Mouse (Mus musculus) heart, postnatal 0 days (tissue): ENCODE results near the gene Mapk8ip1. TPM values are rescaled to one million over a fixed set of nuclear protein-coding genes. Genes with fewer than 3 reads are reported as not detected.
A peak's percentile ranks its signal among the peaks of the same experiment; 100 is the strongest.

Experiments used
- ATAC-seq: fragments of 200-750 bp; cut with Nextera tagmentation; 2 replicates; pipeline ENCODE4 v1.8.0; 2017; ENCODE audit warnings: low read depth, moderate number of reproducible peaks, moderate library complexity; ENCODE audit not compliant: insufficient read depth
- DNase-seq: peaks from one replicate; pipeline ENCODE4 v3.0.0-alpha.2; 2016; ENCODE audit warnings: low spot score
- H3K27ac ChIP-seq: fragments of 300-500 bp; sonication (generic); 2 replicates; pipeline ENCODE4 v1.5.1; 2014; ENCODE audit warnings: low read depth, mild to moderate bottlenecking
- H3K27me3 ChIP-seq: fragments of 300-500 bp; sonication (generic); 2 replicates; pipeline ENCODE4 v1.6.1; 2014; ENCODE audit warnings: low read length, mixed read lengths; ENCODE audit not compliant: control insufficient read depth, insufficient read depth
- H3K36me3 ChIP-seq: fragments of 300-500 bp; sonication (generic); replicated peaks from 2 replicates; pipeline ENCODE4 v1.6.1; 2014; ENCODE audit warnings: low read length, mixed read lengths; ENCODE audit not compliant: control insufficient read depth, insufficient read depth
- H3K4me1 ChIP-seq: fragments of 300-500 bp; sonication (generic); 2 replicates; pipeline ENCODE4 v1.6.1; 2014; ENCODE audit warnings: antibody characterized with exemption; ENCODE audit not compliant: control insufficient read depth, insufficient read depth
- H3K4me2 ChIP-seq: fragments of 300-500 bp; sonication (generic); 2 replicates; pipeline ENCODE4 v1.6.1; 2014; ENCODE audit warnings: low read depth, mild to moderate bottlenecking, low read length, moderate library complexity
- H3K4me3 ChIP-seq: fragments of 300-500 bp; sonication (generic); 2 replicates; pipeline ENCODE4 v1.5.1; 2014; ENCODE audit warnings: low read depth, low read length
- H3K9ac ChIP-seq: fragments of 300-500 bp; sonication (generic); replicated peaks from 2 replicates; pipeline ENCODE4 v1.6.1; 2014; ENCODE audit warnings: low read depth, low read length, mixed read lengths
- H3K9me3 ChIP-seq: fragments of 300-500 bp; sonication (generic); replicated peaks from 2 replicates; pipeline ENCODE4 v1.6.1; 2016; ENCODE audit warnings: low read length; ENCODE audit not compliant: control insufficient read depth
- CTCF ChIP-seq: IDR thresholded peaks from 2 replicates; pipeline ENCODE4 v1.5.1; 2016; ENCODE audit warnings: antibody characterized with exemption, control low read depth, low read depth
- EP300 ChIP-seq: IDR thresholded peaks from 2 replicates; pipeline ENCODE4 v1.6.1; 2016; ENCODE audit warnings: antibody characterized with exemption, low read depth
- WGBS: fragments of 180-500 bp; shearing (Covaris S2); extraction: QIAGEN DNeasy Blood & Tissue Kit; methylation state at CpG from one replicate; pipeline ENCODE4 v1.1.7; 2014; 5-methylcytosine and 5-hydroxymethylcytosine counted together
- polyA plus RNA-seq: library from polyadenylated mRNA; unstranded; fragments of >200 nt; fragmentation: Nextera tagmentation; extraction: Ambion mirVana; gene quantifications from 2 replicates; pipeline ENCODE4 v1.2.1, GENCODE M21; 2015
- total RNA-seq: library from RNA; depleted of rRNA; stranded (reverse); fragments of >200 nt; gene quantifications from 2 replicates; pipeline ENCODE4 v1.2.3, GENCODE M21; 2014; ENCODE audit warnings: low replicate concordance

Gene Mapk8ip1
- total and polyA plus RNA-seq, 2 experiments from 2014 or later: 2.7 to 8.4 TPM

DNA sequence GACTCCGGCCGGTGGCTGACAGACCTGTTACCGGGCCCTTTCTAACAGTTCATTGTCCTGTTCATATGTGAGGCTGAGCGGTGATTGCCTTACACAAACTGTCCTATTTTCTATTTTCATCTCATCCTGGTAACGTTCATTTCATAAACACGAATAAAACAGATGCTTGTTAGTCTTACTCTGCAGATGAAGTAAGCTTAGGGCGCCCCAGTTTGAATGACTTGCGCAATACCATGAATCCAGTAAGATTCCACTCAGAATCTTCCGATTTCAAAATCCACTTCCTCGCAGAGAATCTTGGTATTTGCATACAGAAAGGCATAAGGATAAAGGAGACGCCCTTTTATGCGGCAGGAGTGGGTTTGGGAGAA, 33.3 kb upstream of the Mapk8ip1 start:
- DNase-seq (peak; percentile 27), ATAC-seq (no peak)
- H3K4me1 ChIP-seq: peaks cover 41% of the 10 kb centered on the region
- peak overlapping the region; percentile 79 for H3K4me3 ChIP-seq
- TF ChIP-seq CTCF (no peak), EP300 (no peak)
- H3K27me3 ChIP-seq: no peaks in the 10 kb centered on the region
- WGBS: 6% methylated on average over 12 of the region's 12 CpGs
- H3K4me2 ChIP-seq: peak overlapping the region; percentile 81
- H3K9me3 ChIP-seq: no peaks in the 10 kb centered on the region
- H3K36me3 ChIP-seq: no peaks in the 10 kb centered on the region
- H3K9ac ChIP-seq: peak overlapping the region; percentile 87; the same call in 1 of the 2 replicates
- peak overlapping the region; percentile 61 for H3K27ac ChIP-seq

DNA sequence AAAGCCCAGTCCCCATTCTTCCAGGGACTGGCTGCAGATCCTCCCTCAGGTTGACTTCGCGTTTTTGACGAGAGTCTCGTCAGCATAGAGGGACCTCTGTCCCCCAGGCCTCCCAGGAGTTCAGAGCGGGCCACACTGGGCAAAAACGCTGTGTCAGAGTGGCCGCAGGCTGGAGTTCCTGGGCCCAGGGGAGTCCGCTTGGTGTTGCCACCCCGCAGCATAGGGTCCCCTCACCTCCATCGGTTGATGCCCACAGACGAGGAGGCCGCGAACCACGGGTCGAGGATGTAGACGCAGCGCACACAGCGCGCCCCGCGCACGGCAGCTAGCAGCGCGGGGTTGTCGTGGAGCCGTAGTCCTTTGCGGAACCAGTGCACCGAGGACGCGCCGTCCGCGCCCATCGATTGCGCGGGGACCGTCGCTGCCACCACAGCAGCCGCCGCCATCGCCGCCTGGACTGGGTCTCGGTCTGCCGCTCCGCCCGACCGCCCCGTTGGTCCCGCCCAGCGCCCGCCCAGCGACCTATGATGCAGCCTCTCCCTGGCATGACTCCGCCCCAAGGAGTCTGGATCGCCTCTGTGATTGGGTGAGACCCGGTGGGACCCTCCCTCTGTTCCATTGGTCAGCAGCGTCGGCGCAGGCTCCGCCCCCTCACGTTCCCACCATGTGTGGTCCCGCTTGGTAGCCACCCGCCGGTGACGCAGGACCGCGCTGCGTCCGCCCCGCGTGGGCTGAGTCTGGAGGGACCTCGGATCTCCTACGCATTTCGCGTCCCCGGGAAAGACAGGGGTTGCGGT, 32.7 kb upstream of the Mapk8ip1 start, which contains the start of gene Cry2:
TSS of gene Cry2 (minus strand) at position 466 of the 797 bp plus-strand sequence.
- Histone ChIP-seq H3K4me3 (peak within 1 kb of the TSS; percentile 79), H3K27ac (peak within 1 kb of the TSS; percentile 73), H3K36me3 (no peaks in the 10 kb centered on the region), H3K27me3 (no peaks in the 10 kb centered on the region), H3K4me1 (peaks cover 46% of the 10 kb centered on the region), H3K9me3 (no peaks in the 10 kb centered on the region), H3K4me2 (peak within 1 kb of the TSS; percentile 81), H3K9ac (peak within 1 kb of the TSS; percentile 87)
- under 1% methylated on average over 69 of the region's 76 CpGs for WGBS
- ATAC-seq: peak; percentile 98
- DNase-seq: peak; percentile 97
- no peak; the same call in 1 of the 2 replicates for TF ChIP-seq EP300
- TF ChIP-seq CTCF: no peak

DNA sequence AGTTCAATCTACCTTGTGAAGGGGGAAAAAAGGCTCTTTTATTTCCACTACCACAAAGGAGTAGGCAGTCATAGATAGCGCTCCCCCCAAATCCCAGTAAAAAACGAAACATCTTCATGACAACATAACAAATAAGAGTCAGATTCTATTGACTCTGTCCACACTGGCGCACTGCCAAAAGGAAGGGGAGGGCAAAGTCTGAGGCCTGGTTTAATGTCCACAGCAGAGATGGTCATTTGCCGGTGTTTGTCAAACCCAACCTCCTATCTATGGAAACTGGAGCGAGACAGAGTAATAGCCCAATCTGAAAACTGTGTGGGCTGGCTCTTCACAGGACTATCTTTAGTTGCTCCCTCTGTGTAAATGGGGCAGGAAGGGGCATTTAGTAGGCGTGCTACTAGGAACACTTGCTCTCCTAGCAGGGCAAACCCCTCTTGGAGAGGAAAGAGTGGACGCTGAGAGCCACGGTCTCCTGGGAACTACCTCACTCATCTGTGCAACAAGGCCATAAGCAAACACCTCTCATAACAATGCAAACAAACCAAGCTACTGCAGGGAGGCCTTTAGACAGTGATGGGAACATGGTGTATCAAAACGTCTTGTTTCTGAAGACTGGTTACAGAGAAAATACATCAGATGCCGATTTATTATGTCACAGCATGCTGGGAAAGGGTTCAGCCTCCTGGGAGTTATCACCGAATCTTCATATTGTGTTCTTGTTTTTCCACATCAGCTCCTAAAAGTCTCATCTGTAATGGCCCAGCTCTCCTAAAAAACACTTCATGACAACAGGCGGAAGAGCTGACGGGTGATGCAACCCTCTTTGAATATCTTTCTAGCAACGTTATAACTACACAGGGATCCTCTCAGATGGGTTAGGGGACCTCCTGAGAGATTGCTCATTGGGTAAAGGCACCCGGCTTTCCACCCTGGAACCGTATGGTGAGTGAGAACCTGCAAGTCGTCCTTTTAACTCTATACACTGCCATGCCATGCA, 31.5 kb upstream of the Mapk8ip1 start:
- H3K27ac ChIP-seq: peak overlapping the region; percentile 73
- peaks cover 56% of the 10 kb centered on the region for H3K4me1 ChIP-seq
- ATAC-seq: no peak
- no peak for DNase-seq
- H3K27me3 ChIP-seq: no peaks in the 10 kb centered on the region
- 40% methylated on average over 17 of the region's 17 CpGs for WGBS
- peak overlapping the region; percentile 87 for H3K9ac ChIP-seq
- TF ChIP-seq CTCF: no peak
- no peaks in the 10 kb centered on the region for H3K9me3 ChIP-seq
- H3K36me3 ChIP-seq: no peaks in the 10 kb centered on the region
- peak overlapping the region; percentile 81 for H3K4me2 ChIP-seq
- H3K4me3 ChIP-seq: peak overlapping the region; percentile 79

DNA sequence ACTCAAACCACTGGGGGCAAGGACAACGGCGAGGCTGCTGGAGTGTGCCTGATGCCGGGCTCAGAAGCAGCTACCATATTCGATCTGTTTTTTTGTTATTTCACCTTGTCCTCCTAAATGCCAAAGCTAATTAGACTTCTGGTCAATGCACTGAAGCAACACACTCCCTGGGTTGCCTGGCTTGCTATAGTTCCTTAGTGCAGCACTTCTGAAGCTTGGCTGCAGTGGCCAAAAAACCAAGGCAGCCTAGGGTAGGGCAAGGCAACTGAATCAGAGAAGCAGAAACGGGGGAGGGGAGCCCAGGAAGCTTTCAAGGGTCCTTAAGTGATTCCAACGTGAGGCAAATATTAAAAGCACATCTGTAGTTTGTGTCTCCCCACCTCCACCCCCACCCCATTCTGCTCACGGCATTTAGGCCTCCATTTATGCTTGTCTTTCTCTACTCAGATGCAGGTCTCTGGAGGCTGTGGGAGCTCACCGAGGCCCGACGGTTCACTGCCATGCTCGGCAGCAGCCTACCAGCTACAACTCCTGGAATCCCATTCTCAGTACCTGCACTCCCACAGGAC, 30.6 kb upstream of the Mapk8ip1 start:
- no peaks in the 10 kb centered on the region for H3K9me3 ChIP-seq
- H3K27ac ChIP-seq: peak overlapping the region; percentile 73
- no peaks in the 10 kb centered on the region for H3K27me3 ChIP-seq
- H3K36me3 ChIP-seq: no peaks in the 10 kb centered on the region
- H3K9ac ChIP-seq: peak overlapping the region; percentile 40; the same call in 1 of the 2 replicates
- 19% methylated on average over 11 of the region's 11 CpGs for WGBS
- H3K4me3 ChIP-seq: peak overlapping the region; percentile 79
- TF ChIP-seq EP300 (no peak), CTCF (no peak)
- H3K4me2 ChIP-seq: peak overlapping the region; percentile 81
- no peak for ATAC-seq
- peaks cover 63% of the 10 kb centered on the region for H3K4me1 ChIP-seq
- DNase-seq: no peak
